Mouse (Mus musculus) adrenal gland, postnatal 4 days (tissue): ENCODE measurements around the gene Amot. TPM values are rescaled to one million over a fixed set of nuclear protein-coding genes. Genes with fewer than 3 reads are reported as not detected.

Experiments used
- DNase-seq, 2 experiments: peaks; one replicate each; pipeline ENCODE4 v3.0.0; 2021 to 2022; ENCODE audit warnings: low spot score in 2 of 2, mixed read lengths in 2 of 2
- total RNA-seq, 2 experiments: library from RNA; stranded (reverse); gene quantifications; 2 replicates each; pipeline ENCODE4 v1.2.3; 2021

Gene Amot
- total RNA-seq, 2 experiments from 2014 or later, result 18.2 to 19.5 TPM

GRCm38 (mm10) chrX:145483486-145484055 is 21.4 kb downstream of the Amot start:
- no peak for DNase-seq

DNA sequence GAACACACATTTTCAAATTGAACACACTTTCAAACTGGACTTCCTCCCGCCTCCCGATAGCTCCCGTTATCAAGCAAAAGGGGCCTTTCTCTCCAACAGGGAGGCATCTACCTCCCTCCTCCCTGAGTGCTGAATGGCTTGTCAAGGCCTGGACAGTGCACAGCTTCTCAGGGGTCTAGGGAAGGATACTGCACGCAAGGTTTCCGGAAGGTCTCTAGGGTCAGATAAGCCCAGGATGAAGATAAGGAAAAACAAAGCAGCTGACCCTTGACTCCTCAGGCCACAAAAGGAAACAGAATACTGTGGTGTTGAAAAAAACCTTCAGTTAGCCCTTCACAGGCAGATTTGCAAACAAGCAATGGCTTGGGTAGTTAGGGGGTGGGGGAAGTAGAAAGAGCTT is 22.6 kb downstream of the Amot start:
- no peak for DNase-seq

DNA sequence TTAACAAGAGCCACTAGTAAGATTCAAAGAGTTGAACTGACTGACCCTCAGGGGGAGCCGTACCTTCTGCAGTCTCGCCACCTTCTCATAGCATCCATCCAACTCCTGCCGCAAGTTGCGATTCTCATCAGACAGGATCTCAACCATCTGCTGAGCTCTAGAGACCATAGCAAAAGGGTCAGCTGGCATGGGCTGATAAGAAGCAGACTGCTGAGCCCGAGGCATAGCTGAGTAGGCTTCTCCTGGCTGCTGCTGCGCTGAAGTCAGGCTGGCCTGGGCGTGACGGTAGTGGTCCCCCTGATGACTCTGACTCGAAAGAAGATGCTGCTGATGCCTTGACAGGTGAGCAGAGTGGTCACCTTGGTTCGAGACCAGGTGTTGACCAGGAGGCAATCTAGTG is 25.0 kb downstream of the Amot start:
- no peak for DNase-seq

DNA sequence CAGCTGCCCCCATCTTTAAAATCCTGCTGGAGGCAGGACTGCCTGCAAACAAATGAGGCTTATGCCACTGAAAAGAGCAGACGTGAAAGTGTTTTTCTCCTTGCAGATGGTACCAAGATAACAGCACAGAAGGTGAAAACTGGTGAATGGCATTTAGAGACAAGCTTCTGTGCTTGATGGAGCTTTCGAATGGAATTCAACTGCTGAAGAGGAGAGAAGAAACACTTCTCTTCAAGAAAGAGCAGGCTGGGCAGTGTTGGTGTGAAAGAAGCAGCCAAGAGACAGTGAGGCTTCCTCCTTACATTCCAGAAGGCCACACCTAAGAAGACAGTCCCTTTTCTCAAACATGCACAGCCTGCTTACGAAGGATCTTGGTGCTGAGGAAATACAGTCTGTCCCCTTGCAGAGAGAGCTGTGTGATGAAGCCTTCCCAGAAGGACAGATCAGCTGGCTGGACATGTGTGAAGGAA is 27.2 kb downstream of the Amot start:
- DNase-seq, result no peak

DNA sequence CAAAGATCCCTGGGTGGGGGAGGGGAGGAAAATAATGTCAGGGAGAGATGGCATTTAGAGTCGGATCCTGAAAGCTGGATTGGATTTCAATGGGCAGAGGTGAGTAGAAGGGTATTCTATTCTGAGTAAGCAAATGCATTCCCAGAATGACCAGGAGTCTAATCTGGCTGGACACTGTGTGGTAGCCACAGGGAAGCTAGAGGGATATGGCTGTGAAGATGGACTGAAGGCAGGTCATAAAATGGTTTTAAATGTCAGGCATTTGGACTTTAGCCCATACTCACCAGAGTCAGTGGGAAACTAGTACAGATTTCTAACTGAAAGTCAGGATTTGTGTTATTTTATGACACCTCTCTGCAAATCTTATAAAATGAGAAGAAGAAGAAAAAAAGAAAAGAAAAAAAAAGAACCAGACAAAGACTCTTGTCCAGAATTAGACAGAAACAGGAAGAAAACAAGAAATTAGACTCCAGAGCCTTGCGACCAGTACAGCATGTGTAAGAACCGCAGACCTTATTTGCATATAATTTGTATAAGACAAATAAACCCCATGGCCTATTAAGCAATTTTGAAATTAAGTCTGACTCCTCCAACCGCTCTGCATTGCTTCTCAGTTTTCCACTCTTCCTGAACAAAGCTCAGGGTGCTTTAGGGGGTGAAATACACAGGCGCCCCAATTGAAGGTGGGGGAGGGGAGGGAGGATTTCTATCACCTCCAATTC is 27.8 kb downstream of the Amot start:
- DNase-seq, result no peak

DNA sequence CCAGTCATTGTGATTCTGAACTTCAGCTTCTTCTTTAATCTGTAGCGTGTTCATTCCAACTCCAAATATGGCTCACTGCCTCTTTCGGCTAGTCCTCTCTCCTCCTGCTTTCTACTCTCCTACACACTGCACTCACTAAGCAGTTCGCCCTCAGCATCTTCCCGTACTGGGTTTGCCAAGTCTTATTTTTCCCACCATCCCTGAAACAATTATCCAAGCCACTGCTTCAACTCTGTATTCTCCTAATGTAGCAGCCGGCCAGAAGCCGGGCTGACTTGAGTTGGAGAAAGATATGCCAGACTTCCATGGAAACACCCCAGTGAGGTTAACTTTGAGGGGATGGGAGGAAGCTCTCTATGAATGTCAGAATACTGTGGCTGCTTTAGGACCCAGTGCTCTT is 36.7 kb downstream of the Amot start:
- DNase-seq, result no peak

- no peak for DNase-seq
Measured at GRCm38 (mm10) chrX:145463524-145463923, 41.5 kb downstream of the Amot start.

GRCm38 (mm10) chrX:145461339-145461738 is 43.6 kb downstream of the Amot start:
- no peak for DNase-seq

DNA sequence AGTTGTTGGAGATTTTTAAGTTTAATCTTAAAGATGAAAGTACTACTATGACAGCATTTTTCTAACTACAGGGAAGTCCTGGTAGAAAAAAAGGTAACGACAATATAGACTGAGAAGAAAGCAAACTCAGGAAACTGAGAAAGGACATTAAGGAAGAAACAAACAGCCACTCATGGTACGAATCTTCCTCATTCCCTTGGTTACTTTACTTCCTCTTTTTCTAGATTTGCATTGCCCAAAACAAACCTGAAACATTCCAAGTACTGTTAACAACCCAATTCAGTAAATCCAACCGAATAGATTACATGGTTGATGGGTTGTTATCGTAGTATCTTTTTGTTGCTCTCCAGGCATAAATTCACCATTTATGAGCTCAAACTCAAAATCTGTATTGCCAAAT is 48.7 kb downstream of the Amot start:
- no peak for DNase-seq

DNA sequence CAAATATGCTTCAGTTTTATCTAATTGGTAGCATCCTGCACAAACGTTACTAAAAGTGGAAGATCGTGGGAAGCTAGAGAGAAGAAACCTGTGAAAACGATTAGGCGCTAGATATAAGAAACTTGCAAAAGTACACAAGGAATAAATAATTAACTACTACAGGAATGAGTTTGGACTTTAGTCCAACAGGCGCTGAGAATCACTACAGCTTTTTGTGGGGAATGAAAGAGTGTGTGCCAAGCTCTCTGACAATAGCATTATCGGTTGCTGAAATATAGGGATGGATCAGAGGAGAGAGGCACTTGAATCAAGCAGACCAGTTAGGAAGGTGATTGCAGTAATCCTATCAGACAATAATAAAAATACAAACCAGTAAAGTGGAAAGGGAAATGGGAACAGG is 49.4 kb downstream of the Amot start:
- DNase-seq, result no peak

GRCm38 (mm10) chrX:145454828-145455227 is 50.2 kb downstream of the Amot start:
- no peak for DNase-seq

GRCm38 (mm10) chrX:145441526-145441925 is 63.5 kb downstream of the Amot start:
- no peak for DNase-seq

- DNase-seq, result no peak
Measured at GRCm38 (mm10) chrX:145433652-145434051, 71.3 kb downstream of the Amot start.

DNA sequence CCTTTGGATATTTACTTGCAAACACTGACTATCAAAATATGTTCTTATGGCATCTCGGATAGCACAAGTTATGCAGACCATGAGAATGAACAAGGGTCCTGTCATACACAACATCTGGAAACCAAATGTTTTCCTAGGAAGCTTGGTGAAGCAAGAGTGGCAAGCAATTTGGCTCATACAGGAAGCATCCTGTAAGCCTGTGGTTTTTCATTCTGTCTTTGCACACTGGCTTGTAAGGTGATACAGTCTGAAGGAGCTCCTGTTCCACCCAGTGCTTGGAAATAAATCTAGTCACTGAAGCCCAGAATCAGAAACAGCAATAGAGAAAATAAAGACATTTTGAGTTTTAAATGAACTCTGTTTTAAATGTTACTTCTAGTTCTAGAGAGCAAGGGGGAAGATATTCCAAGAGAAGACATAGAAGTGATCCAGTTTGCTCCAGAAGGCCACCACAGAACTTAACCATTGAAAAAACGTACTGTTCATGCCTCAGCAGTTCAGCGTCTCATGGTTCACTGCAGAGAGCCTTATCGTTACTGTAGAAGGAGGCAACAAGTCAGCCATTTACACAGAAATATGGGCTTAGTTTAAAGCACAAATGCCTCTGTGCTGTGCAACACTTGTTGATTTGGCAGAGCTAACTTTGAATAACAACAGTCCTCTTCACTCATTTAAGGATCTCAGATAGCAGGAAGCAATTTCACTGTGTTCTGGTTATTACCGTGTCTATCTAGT is 74.0 kb downstream of the Amot start:
- DNase-seq, result no peak

DNA sequence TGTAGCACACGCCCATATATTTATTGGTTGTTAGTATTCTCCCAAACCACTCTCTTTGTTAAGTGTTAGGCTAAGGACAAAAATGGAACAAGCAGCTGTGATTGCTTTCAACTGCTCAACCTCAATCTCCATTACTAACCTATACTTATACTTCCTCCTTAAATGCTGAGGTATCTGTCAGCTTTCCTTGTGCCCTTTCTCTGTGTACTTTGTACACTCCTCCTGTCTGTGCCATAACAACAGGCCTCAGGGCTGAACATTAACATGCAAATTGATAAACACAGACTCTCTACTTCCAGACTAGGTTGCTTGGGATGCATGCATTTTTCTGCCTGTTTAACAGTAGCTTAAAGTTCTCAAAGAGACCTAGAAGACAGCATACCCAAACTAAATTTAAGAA is 76.2 kb downstream of the Amot start:
- DNase-seq, result no peak

DNA sequence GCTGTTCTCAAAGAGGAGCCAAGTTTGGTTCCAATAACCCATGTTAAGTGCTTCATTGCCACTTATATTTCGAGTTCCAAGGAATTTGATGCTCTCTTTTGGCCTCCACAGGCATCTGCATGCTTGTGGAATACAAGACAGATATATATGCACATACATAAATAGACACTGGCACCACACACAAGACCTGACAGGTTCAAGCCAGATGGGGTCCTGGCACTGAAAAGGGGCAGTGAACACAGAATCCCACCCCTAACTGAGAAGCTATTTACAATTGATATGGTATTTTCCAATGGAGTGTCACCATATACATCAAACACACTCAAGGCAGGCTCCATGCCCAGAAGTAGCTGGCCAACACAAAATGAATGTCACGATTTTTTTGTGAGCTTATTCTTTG is 81.0 kb downstream of the Amot start:
- no peak for DNase-seq

GRCm38 (mm10) chrX:145414319-145414718 is 90.7 kb downstream of the Amot start:
- no peak for DNase-seq

DNA sequence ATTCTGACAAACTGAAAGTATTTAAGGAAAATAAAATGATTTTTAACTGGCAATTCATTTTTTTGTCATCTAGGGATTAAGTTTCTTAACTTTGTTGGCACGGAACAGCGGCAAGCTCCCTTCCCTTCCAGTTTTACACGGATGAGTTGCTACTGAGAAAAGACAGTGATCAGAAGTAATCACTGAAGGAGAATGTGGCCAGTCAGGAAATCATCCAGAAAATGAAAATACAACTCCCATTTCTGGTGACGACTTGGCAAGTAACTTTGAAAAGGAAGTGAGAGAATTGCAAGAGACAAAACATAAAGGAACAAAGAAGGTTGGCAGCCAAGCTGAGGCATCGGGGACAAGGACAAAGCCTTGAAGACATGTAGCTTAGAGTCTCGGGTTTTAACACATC is 93.6 kb downstream of the Amot start:
- no peak for DNase-seq

DNA sequence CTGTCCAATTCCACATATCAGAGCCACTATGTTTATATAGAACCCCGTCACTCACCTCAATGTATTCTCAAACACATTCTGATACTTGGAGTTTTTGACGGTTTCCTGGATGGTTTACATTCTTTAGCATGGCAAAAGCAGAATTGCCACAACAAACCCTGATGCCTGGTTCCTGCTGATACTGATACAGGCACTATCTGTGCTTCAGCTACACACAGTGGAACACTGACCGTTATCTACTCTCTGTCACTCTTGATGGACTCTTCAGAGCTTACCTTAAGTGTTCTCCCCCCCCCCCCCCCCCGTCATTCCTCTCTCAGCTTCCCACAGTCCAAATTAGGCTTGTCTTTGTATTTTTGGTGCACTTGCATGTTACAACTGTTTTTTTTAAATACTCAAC is 98.9 kb downstream of the Amot start:
- no peak for DNase-seq

- DNase-seq, result no peak
Measured at GRCm38 (mm10) chrX:145401926-145402325, 103.1 kb downstream of the Amot start.

DNA sequence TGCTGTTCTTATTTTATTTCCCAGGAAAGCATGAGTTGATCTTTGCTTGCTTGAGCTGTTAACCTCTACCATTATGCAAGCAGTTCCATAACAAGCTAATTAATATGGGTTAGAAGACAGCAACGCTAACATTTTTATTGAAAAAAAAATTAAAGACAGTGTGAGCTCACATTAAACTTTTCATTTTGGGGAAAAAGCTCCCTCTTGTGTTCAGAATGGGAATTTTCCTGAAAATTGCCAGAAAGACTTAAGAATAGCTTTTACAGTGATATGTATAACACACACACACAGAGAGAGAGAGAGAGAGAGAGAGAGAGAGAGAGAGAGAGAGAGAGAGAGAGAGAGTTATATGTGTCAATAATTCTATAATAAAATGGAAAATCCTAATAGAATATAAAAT is 105.7 kb downstream of the Amot start:
- no peak for DNase-seq
